Mouse (Mus musculus) retina, adult 2 months (tissue): ENCODE results near the gene Ccdc77.

Experiments used
- DNase-seq: peaks from one replicate; pipeline ENCODE4 v3.0.0-alpha.2; 2012; ENCODE audit warnings: low read depth, low spot score

Ccdc77 gene

DNA sequence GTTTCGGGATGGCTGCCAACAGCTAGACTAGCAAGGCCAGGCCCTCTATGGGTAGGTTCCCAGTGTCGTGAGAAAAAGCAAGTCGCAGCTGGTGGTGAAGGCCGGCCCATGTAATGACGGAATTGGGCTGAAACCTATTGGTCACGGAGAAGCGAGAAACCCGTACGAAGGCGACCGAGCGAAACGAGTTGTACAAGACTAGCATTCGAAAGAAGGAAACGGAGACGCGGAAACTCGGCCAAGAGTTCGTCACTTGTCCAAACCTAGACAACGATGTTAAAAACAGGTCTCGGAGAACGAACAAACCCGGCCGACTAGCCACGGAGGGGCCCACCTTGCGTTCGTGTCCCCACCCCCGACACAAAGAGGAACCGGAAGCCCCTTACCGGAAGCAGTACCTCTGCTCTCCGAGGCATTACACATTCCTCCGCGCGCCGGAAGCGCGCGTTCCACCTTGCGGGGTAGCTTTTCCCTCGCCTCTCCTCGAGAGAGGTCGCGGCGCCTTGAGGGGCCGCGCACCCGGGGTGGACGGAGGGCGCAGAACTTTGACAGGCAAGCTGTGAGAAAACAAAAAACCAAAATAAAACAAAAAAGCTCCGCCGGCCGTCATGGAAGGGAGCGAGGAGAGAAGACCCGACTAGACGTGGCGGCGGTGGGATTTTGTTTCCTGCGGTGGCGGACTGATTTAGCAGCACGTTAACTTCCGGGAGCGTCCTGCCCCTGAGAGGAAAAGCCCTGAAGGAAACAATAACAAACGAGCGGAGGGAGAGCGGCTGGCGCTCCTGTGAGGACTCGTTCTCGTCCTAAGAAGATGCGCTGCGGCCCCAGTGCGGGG, at the start of gene Ccdc77, which contains the start of gene Kdm5a:
Ccdc77 (minus strand) TSS at position 687 of the 835 bp plus-strand sequence.
Kdm5a (plus strand) TSS at position 437 of the 835 bp plus-strand sequence.
- peak; percentile 81 for DNase-seq

- DNase-seq: no peak
These were observed 39.8 kb upstream of the Ccdc77 start for GRCm38 (mm10) chr6:120403936-120404335.

DNA sequence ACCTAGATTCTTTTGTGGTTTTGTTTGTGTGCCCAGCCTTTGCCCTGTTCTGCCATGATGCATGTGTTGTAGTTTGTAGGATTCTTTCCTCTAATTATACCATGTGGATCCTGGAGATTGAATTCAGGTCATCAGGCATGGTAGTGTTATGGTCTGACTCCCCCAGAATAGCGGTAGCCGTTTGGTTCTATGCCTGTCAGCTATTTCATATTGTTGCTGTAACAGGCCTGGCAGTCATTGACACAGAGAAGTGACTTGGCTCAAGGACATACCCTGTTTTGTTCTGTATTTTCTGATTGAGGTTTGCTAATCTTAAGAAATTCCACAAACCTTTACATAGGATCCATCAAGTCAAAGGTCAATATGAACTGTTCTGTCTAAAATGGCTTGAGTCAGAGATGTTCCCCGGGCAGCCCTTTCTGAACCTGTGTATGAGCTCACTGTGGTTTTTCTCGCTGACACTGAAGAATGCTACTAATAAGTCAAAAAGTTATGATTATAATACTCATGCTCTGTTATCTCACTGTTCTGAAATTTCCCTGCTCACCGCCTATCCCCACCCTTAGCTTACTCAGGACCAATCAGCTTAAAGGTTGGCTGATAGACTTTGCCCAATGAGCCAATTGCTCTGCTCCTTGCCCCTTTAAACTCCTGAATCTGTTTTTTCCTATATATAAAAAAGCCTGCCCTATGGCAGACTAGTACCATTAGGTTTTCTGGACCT, 31.6 kb upstream of the Ccdc77 start:
- no peak for DNase-seq

DNA sequence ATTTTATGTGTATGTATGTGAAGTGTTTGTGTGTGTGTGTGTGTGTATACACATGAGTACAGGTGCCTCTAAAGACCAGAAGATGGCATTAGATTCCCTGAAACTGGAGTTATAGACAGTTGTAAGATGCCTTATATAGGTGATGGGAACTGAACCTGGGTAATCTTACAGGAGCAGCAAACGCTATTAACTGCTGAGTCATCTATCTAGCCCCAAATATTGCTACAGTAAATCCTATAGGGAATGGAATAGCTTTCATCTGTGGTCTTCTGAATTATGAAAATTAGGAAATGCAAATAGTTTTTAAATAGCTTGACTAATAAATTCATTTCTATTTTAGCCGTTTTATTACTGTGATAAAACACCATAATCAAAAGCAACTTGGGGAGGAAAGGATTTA, 28.6 kb upstream of the Ccdc77 start:
- DNase-seq: no peak

DNA sequence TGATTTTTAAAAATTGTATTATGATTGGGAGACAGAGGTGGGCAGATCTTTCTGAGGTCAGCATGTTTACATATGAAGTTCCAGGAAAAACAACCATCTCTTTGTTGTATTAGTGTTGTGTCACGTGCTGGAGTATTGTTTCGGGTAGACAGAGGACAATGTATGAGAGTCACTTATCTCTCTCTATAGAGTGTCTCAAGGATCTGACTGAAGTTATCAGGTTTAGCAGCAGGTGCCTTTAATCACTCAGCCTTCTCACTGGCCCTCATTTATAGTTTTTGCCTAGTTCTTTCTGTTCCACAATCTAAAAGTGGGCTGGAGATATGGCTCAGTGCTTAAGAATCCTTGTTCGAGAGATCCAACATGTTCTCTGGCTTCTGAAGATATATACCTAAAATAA, 25.9 kb upstream of the Ccdc77 start:
- no peak for DNase-seq

- DNase-seq: no peak
These were observed 12.6 kb upstream of the Ccdc77 start for GRCm38 (mm10) chr6:120376736-120377135.

DNA sequence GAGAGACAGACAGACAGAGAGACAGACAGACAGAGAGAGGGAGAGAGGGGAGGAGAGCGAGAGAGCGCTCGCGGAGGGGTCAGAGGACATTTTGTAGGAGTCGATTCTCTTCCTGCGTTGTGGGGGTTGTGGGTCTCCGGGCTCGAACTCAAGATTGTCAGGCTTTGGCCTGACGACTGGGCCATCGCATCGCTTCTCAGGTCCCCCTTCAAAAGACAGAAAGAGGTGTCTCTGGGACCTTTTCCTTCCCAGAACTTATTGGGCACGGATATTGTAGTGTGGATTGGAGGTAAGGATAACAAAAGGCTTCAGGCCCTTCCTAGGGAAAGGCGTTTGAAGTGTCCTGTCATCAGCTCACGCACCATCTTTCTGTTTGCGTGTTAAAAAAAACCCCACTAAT, 877 bp upstream of the Ccdc77 start:
- no peak for DNase-seq

- DNase-seq: no peak
These were observed 340 bp upstream of the Ccdc77 start for GRCm38 (mm10) chr6:120364523-120364905.

DNA sequence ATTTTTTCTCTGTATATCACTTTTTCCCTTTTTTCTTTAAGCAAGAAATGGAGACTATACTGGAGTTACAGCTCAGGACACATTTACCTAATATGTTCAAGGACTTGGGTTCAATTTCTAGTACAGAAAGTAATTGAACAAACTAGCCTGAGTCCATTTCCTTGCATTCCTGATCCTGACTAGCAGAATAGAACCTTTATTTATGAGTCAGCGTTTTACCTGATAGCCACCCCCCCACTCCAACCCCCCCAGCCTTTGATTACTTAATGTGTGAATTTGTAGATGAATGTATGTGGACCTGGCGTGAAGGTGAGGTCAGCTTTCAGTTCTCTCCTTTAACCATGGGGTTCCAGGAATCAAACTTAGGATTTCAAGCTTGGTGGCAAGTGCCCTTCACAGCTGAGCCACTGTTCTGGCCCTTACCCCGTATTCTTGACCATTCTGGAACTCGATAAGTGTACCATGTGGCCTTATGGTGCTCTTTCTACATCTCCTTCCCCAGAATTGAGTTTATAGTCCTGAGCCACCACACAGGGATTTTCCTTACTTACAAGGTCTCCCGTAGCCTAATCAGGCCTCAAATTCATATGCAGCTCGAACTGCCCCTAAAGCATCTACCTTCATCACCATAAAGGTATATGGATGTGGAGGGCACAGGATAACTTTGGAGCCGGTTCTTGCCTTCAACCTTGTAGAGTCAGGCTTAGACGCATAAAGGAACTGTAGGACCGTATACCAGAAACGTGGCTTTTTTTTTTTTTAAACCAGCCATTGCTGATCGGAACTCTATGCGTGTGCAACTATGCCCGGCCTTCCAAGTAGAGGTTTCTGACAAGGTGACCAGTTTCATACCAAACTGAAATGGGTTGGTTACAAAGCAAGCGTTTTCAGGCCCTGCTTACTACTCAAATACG, 1.1 kb downstream of the Ccdc77 start:
- DNase-seq: no peak

DNA sequence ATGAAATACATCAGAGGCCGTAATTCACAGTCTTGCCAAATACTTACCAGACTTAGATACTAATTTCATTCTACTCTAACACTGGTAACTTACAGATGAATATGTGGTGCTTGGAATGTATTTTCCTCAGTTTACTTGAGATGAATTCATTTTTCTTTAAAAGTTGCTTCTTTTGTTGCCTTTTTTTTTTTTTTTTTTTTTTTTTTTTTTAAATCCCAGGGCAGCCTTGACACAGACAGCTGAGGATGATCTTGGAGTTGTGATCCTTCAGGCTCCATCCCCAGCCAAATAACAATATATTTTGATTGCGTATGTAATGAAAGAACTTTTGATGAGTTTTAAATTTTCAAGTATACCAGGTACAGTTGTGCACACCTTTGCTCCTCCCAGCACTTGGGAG, 2.0 kb downstream of the Ccdc77 start:
- no peak for DNase-seq

GRCm38 (mm10) chr6:120356951-120357945, 6.9 kb downstream of the Ccdc77 start:
- peak; percentile 72 for DNase-seq

DNA sequence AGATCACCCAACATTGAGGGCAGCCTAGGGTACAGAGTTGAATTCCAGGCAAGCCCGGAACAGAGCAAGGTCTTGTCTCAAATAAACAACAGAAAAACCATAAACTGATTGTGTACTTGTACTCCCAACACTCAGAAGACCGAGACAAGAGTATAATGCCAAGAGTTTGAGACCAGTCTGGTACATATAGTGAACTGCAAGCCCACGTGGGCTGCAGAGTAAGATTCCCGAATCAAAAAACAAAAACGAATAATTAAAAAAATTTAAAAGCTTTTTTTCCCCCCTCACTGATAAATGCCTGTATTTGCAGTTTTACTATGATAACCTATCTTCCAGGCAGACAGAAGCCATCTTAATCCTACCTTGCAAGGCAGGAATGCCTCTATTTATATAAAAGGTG, 7.7 kb downstream of the Ccdc77 start:
- no peak for DNase-seq

- no peak for DNase-seq
These were observed 15.2 kb downstream of the Ccdc77 start for GRCm38 (mm10) chr6:120349018-120349417.

- DNase-seq: no peak
These were observed 20.2 kb downstream of the Ccdc77 start for GRCm38 (mm10) chr6:120343992-120344391.

DNA sequence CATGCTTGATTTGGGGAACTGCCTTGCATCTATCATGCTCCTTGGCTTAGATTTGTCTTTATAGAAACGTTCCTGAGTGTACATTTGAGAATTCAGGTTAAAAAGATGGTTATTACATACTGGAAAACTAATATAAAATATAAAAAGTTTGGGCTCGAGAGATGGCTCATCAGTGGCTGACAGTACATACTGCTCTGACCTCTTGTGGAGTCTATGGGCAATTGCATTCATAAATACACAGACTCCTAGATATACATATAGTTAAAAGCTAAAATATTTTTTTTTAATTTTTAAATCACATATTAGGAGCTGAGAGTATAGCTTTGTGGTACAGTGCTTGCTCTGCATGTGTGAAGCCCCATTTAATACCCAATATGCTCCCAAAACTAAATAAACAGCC, 31.8 kb downstream of the Ccdc77 start:
- no peak for DNase-seq

- peak; percentile 67 for DNase-seq
These were observed 39.8 kb downstream of the Ccdc77 start for GRCm38 (mm10) chr6:120324295-120324927.

DNA sequence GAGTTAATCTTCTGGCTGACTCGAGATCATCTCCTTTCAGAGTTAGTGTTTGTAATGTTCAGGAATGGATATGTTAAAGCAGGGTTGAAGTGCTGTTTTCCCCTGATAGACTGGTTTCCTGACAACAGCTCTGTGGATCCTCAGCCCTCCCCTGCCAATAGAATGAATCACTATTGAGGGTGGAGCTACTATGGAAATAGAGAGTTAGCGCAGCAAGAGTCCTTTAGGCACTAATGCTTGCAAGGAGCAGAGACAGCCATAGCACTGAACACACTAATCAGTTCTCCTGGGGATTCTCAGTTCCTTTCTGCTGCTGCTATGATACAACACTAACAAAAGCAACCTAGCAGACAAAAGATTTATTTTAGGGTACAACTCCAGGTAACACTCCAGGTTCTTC, 43.8 kb downstream of the Ccdc77 start:
- DNase-seq: no peak

GRCm38 (mm10) chr6:120319129-120319528, 45.0 kb downstream of the Ccdc77 start:
- DNase-seq: no peak

DNA sequence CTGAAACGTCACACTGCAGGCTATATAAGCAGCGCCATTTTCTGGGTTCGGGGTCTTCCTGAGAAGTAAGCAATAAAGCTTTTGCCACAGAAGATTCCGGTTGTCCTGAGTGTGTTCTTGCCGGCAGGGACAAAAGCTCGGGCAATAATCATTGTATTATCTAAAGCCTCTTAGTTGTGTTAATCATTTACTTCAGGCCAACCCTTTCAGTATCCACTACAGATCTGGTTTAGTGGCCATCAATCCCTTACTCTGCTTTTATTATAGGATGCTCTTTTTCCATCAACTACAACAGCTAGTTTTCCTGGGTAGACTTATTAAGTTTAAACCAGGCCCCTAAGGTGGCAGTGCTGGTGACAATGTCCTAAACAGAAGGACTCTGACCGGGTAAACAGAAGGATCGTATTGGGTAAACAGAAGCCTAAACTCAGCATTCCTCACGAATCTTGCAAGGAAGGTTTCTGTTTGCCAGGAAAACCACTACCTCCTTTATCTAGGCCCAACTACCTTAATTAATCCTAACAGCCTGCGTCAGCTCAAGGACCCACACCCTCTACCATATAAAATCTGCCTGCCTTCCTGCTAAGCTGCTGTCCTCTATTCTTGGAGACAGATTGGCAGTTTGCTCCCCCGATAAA, 45.8 kb downstream of the Ccdc77 start:
- no peak for DNase-seq

GRCm38 (mm10) chr6:120312443-120312842, 51.7 kb downstream of the Ccdc77 start:
- no peak for DNase-seq
